Mouse (Mus musculus): ENCODE measurements around the gene Rph3al. TPM values are rescaled to one million over a fixed set of nuclear protein-coding genes. Genes with fewer than 3 reads are reported as not detected.

The Rph3al gene
- total RNA-seq, 2 experiments from 2014 or later = 2.9 to 3.4 TPM

- no peak for DNase-seq (ENCODE audit: low spot score in 2 of 2)
- intact Hi-C loops (cut with DNase I) = loop anchor here (10.0 kb wide), 1 partner anchor 413 kb away; no protein-coding TSS in a partner anchor
These were observed 66.5 kb downstream of the Rph3al start for GRCm38 (mm10) chr11:75871688-75872087.

- DNase-seq (ENCODE audit: low spot score in 2 of 2) = no peak
- intact Hi-C loops (cut with DNase I) = loop anchor here (10.0 kb wide), 1 partner anchor 414 kb away; no protein-coding TSS in a partner anchor
These were observed 67.3 kb downstream of the Rph3al start for GRCm38 (mm10) chr11:75870947-75871346.

- intact Hi-C loops (cut with DNase I) = loop anchor here (10.0 kb wide), 1 partner anchor 414 kb away; no protein-coding TSS in a partner anchor
- no peak for DNase-seq (ENCODE audit: low spot score in 2 of 2)
These were observed 67.8 kb downstream of the Rph3al start for GRCm38 (mm10) chr11:75870386-75870785.

GRCm38 (mm10) chr11:75869898-75870297 lies 68.3 kb downstream of the Rph3al start:
- peak; percentile 78 to 87 for DNase-seq (ENCODE audit: low spot score in 2 of 2)
- intact Hi-C loops (cut with DNase I) = loop anchor here (10.0 kb wide), 1 partner anchor 415 kb away; no protein-coding TSS in a partner anchor

- intact Hi-C loops (cut with DNase I) = no loop called here
These were observed 71.4 kb downstream of the Rph3al start for GRCm38 (mm10) chr11:75866861-75867260.

GRCm38 (mm10) chr11:75865859-75866258 lies 72.4 kb downstream of the Rph3al start:
- intact Hi-C loops (cut with DNase I) = no loop called here

More at GRCm38 (mm10) chr11:75866861-75867260, 71.4 kb downstream of the Rph3al start:
- no peak for DNase-seq (ENCODE audit: low spot score in 2 of 2)

GRCm38 (mm10) chr11:75865253-75865619 lies 73.0 kb downstream of the Rph3al start:
- DNase-seq (ENCODE audit: low spot score in 2 of 2) = peak in 1 of 2 experiments; percentile 55
- intact Hi-C loops (cut with DNase I) = no loop called here

More at GRCm38 (mm10) chr11:75865859-75866258, 72.4 kb downstream of the Rph3al start:
- DNase-seq (ENCODE audit: low spot score in 2 of 2) = no peak

GRCm38 (mm10) chr11:75864529-75865252 lies 73.5 kb downstream of the Rph3al start:
- DNase-seq (ENCODE audit: low spot score in 2 of 2) = no peak
- intact Hi-C loops (cut with DNase I) = no loop called here

- intact Hi-C loops (cut with DNase I) = no loop called here
- DNase-seq (ENCODE audit: low spot score in 2 of 2) = no peak
These were observed 75.8 kb downstream of the Rph3al start for GRCm38 (mm10) chr11:75862466-75862865.

- intact Hi-C loops (cut with DNase I) = no loop called here
- DNase-seq (ENCODE audit: low spot score in 2 of 2) = no peak
These were observed 76.6 kb downstream of the Rph3al start for GRCm38 (mm10) chr11:75861653-75862052.

GRCm38 (mm10) chr11:75861213-75861612 lies 77.0 kb downstream of the Rph3al start:
- intact Hi-C loops (cut with DNase I) = no loop called here
- no peak for DNase-seq (ENCODE audit: low spot score in 2 of 2)

GRCm38 (mm10) chr11:75859460-75859859 lies 78.8 kb downstream of the Rph3al start:
- intact Hi-C loops (cut with DNase I) = no loop called here
- no peak for DNase-seq (ENCODE audit: low spot score in 2 of 2)

GRCm38 (mm10) chr11:75858975-75859374 lies 79.3 kb downstream of the Rph3al start:
- intact Hi-C loops (cut with DNase I) = no loop called here
- DNase-seq (ENCODE audit: low spot score in 2 of 2) = no peak

- DNase-seq (ENCODE audit: low spot score in 2 of 2) = no peak
- intact Hi-C loops (cut with DNase I) = no loop called here
These were observed 80.4 kb downstream of the Rph3al start for GRCm38 (mm10) chr11:75857781-75858180.

GRCm38 (mm10) chr11:75854327-75854726 lies 83.9 kb downstream of the Rph3al start:
- intact Hi-C loops (cut with DNase I) = no loop called here
- no peak for DNase-seq (ENCODE audit: low spot score in 2 of 2)

GRCm38 (mm10) chr11:75853067-75853636 lies 85.1 kb downstream of the Rph3al start:
- intact Hi-C loops (cut with DNase I) = no loop called here
- no peak for DNase-seq (ENCODE audit: low spot score in 2 of 2)

GRCm38 (mm10) chr11:75852485-75852884 lies 85.7 kb downstream of the Rph3al start:
- intact Hi-C loops (cut with DNase I) = no loop called here

GRCm38 (mm10) chr11:75849552-75849951 lies 88.7 kb downstream of the Rph3al start:
- DNase-seq (ENCODE audit: low spot score in 2 of 2) = no peak
- intact Hi-C loops (cut with DNase I) = no loop called here

More at GRCm38 (mm10) chr11:75852485-75852884, 85.7 kb downstream of the Rph3al start:
- no peak for DNase-seq (ENCODE audit: low spot score in 2 of 2)

- intact Hi-C loops (cut with DNase I) = no loop called here
- no peak for DNase-seq (ENCODE audit: low spot score in 2 of 2)
These were observed 91.6 kb downstream of the Rph3al start for GRCm38 (mm10) chr11:75846589-75846988.

- intact Hi-C loops (cut with DNase I) = no loop called here
- peak; percentile 35 to 67 for DNase-seq (ENCODE audit: low spot score in 2 of 2)
These were observed 92.6 kb downstream of the Rph3al start for GRCm38 (mm10) chr11:75845675-75846074.
